Mouse (Mus musculus): Measurements from ENCODE around the gene Ss18l2.

Ss18l2 gene

DNA sequence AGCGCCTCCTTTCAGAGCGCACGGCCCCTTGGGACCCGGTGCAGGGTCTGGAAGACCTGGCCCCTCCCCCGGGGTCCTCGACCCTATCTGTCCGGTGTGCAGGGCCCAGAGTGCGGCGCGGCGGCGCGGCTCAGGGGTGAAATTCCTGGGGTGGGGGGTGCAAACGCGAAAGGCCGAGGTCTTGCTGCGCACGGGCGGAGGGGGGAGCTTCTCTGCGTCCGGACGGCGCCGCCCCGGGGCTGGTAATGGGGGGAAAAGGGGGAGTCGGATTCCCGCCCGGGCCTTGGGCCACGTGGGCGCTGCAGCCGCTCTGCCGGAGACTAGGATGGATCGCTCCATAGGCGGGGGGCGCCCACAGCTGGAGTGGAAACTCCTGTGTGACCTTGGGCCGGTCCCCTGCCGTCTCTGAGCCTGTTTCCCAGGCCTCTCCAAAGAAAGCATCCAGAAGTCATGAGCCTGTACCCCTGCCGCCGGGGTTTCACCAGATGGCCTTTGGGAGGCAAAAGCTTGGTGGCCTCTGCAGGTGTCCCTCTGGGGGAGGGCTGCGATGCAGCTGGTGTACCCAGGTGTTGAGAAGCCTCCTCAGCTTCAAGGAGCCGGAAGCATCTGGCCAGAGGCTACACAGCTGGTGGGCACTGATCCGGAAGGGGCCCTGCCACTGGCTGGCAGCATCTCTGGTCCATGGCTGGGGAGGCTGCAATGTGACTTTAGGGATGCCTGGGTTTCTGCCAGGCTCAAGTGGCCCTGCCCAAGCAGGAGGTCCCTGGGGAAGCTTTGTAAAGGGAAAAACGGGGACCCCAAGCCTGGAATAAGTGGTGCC lies 50.4 kb downstream of the Ss18l2 start:
- peak; percentile 90 for DNase-seq

DNA sequence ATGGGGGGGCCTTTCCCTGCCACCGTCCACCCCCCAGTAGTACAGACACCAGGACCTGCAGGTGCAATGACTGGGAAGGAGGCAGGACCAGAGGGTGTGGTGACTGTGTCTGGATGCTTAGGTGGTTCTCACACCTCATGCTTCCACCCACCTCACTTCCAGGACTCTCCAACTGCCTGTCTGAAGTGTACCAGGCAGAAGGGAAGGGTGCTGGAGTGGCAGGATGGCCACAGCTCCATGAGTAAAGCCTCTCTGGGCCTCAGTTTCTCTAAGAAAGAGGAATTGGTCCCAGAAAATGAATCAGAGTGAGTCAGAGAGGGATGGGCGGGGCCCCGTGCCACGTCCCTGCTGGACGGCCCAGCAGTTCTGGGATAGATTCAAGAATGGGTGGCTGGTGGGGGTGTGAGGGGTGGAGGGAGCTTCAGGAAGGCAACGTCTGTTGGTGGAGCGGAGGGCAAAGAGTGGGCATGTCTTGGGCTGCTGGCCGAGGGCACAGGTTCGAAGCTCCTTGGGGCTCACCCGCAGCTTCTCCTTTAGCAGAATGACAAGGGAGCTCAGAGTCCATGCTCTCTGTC lies 51.0 kb downstream of the Ss18l2 start:
- no peak for DNase-seq

- no peak for DNase-seq
These were observed 51.7 kb downstream of the Ss18l2 start for GRCm38 (mm10) chr9:121761787-121762186.

- DNase-seq, result no peak
These were observed 52.1 kb downstream of the Ss18l2 start for GRCm38 (mm10) chr9:121762248-121762647.

DNA sequence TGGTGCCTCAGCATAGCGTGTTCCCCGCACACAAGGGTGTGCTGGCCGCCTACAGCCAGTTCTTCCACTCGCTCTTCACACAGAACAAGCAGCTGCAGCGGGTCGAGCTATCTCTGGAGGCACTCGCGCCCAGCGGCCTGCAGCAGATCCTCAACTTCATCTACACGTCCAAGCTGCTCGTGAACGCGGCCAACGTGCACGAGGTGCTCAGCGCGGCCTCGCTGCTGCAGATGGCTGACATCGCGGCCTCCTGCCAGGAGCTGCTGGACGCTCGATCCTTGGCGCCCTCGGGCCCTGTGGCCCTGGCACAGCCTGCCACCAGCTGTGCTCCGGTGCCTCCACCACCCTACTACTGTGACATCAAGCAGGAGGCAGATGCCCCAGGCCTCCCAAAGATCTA lies 52.6 kb downstream of the Ss18l2 start:
- DNase-seq, result peak; percentile 41
